Mouse (Mus musculus) ES-Bruce4 (cell line): ENCODE measurements at regions not wholly inside any gene's neighbourhood (a gene's known extent, or its start where the extent isn't known, plus 50 kb on each side); places are given as distances from the start of the nearest gene placed in this dataset.

Experiments used
- CTCF ChIP-seq: IDR thresholded peaks from one replicate; pipeline ENCODE4 v1.8.1; 2011; ENCODE audit warnings: low read depth, low read length
- EP300 ChIP-seq: IDR thresholded peaks from 2 replicates; pipeline ENCODE4 v1.6.1; 2011; ENCODE audit warnings: low read depth, low read length; ENCODE audit not compliant: insufficient read depth

- TF ChIP-seq EP300 (no peak), CTCF (no peak)
Measured at GRCm38 (mm10) chr9:41859780-41860179, 264.3 kb downstream of the Sorl1 start.
